Mouse (Mus musculus) G1E (cell line): ENCODE data around the gene Afp.

Experiments used
- CTCF ChIP-seq: IDR thresholded peaks from 2 replicates; pipeline ENCODE4 v1.5.1; 2012; ENCODE audit warnings: low read depth, low read length, inconsistent platforms, mixed read lengths
- GATA1 ChIP-seq: IDR thresholded peaks from 2 replicates; pipeline ENCODE4 v1.6.1; 2012; ENCODE audit warnings: borderline replicate concordance, low read length, inconsistent platforms, mixed read lengths
- POLR2AphosphoS5 ChIP-seq: IDR thresholded peaks from 2 replicates; pipeline ENCODE4 v1.6.1; 2012; ENCODE audit warnings: low read depth, low read length, inconsistent platforms; ENCODE audit not compliant: insufficient replicate concordance
- TAL1 ChIP-seq: conservative IDR thresholded peaks from 2 replicates; pipeline ENCODE4 v1.6.1; 2012; ENCODE audit warnings: low read depth, low read length, inconsistent platforms, mixed read lengths

GRCm38 (mm10) chr5:90507411-90507949 lies 16.9 kb downstream of the Afp start:
- TF ChIP-seq CTCF (no peak), GATA1 (no peak), TAL1 (no peak), POLR2AphosphoS5 (no peak)
